Mouse (Mus musculus): ENCODE measurements around the gene Sun1.

Sun1 gene

GRCm38 (mm10) chr5:139208183-139208582 is 7.7 kb downstream of the Sun1 start:
- DNase-seq (ENCODE audit: low spot score in 2 of 2) = no peak

DNA sequence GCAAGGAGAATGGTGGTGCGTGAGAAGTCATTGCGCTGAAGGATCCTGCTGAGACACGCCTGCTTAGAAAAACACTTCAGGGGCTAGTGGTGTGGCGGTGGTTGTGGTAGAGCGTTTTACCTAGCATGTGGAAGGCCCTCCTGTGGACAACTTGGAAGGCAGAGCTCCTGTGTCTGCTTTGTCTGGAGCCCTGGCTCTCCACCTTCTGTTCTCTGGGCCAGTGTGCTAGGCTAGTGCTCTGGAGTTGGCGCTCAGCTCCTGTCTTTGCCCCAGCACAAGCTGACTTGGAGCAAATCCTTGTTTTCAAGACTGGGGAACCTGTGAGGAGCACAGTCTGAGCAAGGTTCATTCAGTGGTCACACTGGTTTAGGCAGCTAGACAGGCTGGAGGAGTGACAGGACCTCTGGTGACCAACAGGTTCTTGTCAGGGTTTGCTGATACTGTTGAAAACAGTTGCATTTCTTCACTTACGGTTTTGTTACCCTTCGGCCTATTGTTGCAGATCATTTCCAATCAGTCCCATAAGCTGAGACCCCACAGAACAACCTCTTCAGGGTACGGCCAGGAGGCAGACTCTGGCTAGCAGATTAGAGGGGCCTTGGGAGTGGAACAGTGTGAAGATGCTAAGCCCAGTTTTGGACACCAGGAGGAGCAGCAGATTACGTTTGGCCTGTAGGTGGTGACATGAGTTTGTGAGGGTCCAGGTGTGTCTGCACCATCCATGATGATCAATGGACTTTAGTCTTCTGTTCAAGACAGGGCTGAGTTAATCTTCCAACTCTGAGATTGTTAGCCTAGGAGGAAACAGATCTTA is 8.6 kb downstream of the Sun1 start:
- DNase-seq (ENCODE audit: low spot score in 2 of 2) = no peak

DNA sequence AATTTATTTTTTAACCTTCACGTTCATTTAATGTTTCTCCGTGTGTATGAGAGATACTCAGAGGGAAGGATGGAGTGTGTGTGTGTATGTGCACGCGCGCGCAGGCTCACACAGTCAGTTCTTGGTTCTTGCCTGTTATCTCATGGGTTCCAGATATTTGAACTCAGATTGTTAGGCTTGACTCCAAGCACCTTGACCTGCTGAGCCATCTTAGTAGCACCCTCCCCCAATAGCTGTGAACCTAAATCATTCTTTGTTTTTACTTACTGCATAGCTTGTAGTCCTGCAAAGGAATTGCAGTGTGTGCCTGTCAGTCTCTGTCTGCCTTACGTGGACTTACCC is 9.2 kb downstream of the Sun1 start:
- DNase-seq (ENCODE audit: low spot score in 2 of 2) = no peak

GRCm38 (mm10) chr5:139211737-139212385 is 11.4 kb downstream of the Sun1 start:
- DNase-seq (ENCODE audit: low spot score in 2 of 2) = no peak

GRCm38 (mm10) chr5:139214298-139214697 is 13.9 kb downstream of the Sun1 start:
- no peak for DNase-seq (ENCODE audit: low spot score in 2 of 2)

GRCm38 (mm10) chr5:139215184-139215583 is 14.7 kb downstream of the Sun1 start:
- DNase-seq (ENCODE audit: low spot score in 2 of 2) = no peak

GRCm38 (mm10) chr5:139216121-139216520 is 15.7 kb downstream of the Sun1 start:
- DNase-seq (ENCODE audit: low spot score in 2 of 2) = no peak

- no peak for DNase-seq (ENCODE audit: low spot score in 2 of 2)
Measured at GRCm38 (mm10) chr5:139216774-139217173, 16.3 kb downstream of the Sun1 start.

DNA sequence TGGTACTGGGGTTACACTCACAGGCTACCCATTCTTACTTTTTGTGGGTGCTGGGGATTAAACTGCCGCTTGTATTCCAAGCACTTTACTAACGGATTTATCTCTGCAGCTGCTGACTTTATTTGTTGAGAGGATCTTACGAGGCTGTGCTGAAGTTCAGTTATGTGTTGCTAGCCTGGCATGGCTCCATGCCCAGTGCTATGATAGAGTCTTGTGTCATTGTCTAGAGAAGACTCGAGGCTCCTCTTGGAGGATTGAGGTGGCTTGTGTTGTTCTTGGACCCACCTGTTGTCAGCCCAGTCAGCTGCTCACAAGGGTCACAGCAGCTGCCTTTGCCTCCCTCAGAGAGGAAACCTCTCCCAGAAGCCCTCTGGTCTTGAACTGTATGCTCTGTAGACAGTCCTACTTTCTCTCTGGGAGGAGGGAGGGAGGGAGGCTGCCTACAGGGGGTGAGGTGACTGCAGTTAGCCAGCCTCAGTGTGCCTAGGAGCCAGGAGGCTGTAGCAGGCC is 19.6 kb downstream of the Sun1 start:
- no peak for DNase-seq (ENCODE audit: low spot score in 2 of 2)

GRCm38 (mm10) chr5:139220610-139221009 is 20.2 kb downstream of the Sun1 start:
- DNase-seq (ENCODE audit: low spot score in 2 of 2) = no peak

DNA sequence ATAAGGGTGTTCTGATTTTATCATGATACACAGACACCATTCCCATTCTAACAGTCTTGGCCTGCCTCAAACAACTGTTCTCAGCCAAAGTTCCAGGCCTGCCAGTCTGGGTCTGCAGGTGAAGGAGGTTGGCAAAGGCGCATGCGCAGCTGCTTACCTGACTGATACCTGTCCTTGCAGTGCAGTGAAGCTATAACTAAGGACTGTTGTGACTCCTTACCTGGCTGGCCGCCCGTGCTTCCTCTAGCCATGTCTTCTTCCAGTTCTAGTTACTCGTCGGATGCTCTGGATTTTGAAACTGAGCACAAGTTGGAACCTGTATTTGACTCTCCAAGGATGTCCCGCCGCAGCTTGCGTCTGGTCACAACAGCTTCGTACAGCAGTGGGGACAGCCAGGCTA is 22.9 kb downstream of the Sun1 start:
- DNase-seq (ENCODE audit: low spot score in 2 of 2) = no peak

DNA sequence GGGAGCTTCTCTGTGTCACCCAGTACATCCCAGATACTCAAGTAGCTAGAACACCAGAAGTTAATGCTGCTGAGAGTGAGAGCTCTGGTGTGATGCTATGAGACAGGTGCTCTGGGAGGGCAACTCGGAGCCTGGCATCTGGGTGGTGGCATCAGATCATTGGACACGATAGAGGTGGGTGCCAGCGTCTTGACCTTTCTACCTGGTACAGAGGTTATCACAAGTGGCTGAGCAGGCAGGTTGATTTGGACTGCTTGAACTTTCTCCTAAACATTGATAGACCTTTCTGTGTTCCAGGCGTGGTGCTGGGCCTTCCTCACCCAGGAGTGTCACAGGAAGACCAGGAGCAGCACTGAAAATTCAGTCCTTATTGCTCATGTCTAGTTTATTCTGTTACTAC is 26.8 kb downstream of the Sun1 start:
- no peak for DNase-seq (ENCODE audit: low spot score in 2 of 2)

DNA sequence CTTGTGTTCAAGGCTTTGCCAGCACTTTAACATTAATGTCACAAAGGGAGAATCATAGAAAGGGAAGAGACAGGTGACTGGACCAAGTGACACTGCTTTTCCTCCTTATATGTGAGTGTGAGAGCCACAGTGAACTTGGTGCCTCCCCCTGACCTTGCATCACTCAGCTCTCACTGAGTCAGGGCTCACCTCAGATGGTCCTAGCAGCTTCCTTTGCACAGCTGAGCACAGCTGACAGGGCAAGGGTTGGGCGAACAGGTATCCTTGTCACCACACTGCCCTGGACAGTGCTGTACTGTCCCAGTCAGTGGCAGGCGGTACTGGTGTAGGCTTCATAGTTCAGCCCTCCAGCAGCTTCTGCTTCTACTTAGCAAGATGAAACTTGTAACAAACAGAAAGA is 27.2 kb downstream of the Sun1 start:
- DNase-seq (ENCODE audit: low spot score in 2 of 2) = no peak

- no peak for DNase-seq (ENCODE audit: low spot score in 2 of 2)
Measured at GRCm38 (mm10) chr5:139228318-139228717, 27.9 kb downstream of the Sun1 start.

GRCm38 (mm10) chr5:139229716-139230115 is 29.3 kb downstream of the Sun1 start:
- no peak for DNase-seq (ENCODE audit: low spot score in 2 of 2)

DNA sequence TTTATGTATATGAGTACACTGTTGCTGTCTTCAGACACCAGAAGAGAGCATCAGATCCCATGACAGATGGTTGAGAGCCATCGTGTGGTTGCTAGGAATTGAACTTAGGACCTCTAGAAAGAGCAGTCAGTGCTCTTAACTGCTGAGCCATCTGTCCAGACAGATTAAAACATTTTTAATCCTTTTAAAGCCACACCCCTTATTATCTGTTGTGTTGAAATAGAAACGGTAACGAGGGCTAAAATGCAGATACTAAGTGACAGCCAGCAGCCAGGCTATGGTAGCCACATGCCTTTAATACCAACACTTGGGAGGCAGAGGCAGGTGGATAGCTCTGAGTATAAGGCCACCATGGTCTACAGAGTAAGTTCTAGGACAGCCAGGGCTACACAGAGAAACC is 31.6 kb downstream of the Sun1 start:
- no peak for DNase-seq (ENCODE audit: low spot score in 2 of 2)

GRCm38 (mm10) chr5:139234423-139234822 is 34.0 kb downstream of the Sun1 start:
- no peak for DNase-seq (ENCODE audit: low spot score in 2 of 2)

DNA sequence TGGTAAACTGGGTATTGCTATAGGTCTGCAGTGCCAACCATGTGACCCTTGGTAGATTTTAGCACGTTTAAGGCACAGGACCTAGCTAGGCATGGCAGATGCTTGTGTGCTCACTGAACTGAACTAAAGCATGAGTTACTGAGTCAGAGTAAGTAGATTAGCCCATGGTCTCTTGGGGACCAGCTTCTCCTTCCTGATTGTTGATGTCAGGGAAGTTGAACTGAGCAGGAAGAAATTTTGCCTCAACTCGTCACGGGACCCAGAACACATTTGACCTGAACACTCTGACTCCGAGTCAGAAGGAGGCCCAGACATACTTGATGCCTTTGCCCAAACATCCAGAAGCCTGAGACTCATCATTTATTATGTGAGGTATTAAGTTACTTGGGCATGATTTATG is 37.0 kb downstream of the Sun1 start:
- no peak for DNase-seq (ENCODE audit: low spot score in 2 of 2)

GRCm38 (mm10) chr5:139241022-139241761 is 40.8 kb downstream of the Sun1 start:
- DNase-seq (ENCODE audit: low spot score in 2 of 2) = no peak

DNA sequence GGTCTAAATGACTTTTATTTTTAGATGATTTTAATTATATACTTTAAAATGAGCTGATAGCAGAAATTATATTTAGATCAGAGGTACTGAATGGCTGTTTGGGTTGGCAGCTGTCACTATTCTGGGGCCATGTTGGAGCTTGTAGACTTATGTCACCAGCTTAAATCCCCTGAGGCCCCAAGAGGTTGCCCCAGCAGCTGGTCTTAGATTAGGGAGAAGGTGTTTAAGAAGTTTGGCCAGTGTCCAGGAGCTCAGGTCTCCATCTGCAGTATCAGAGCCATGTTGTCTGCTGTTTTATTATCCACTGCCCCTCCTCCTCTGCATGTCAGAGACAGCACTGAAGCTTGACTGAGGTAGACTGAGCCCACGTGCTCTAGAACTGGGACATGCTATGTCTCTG is 42.9 kb downstream of the Sun1 start:
- DNase-seq (ENCODE audit: low spot score in 2 of 2) = no peak

DNA sequence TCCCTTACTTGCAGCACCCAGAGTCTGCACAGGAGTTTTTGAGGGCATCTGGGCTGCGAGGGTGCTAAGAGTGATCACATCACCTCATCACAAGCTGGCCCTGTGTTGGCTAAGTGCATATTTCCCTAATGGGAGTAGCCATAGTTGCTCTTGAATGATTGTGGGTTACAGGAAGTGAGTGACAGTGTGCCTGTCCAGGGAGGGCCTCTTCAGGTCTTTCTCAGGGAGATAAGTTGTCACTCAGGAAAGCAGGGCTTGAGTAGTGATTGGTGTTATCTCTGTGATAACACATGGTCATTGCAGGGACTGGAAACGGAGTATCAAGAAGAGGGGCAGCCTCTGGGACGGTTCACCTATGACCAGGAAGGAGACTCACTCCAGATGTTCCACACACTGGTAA is 47.3 kb downstream of the Sun1 start:
- DNase-seq (ENCODE audit: low spot score in 2 of 2) = no peak

DNA sequence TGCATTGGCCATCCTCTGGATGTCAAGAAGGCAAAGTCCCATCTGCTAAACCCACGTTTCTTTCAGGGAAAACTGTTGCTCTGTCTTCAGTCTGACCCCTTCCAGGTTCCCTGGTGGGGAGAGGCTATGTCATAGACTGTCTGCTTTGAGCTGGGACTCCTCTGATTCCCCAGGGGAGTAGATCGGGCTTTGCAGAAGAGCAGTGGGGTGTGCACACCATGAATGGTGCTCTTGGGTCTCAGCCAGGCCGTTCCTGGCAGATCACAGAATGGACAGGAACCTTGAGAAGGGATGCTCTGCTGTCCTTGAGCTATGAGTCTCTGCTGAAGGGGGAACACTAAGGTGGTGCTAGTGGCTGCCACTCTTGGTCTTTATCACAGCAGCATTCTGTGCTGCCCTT is 48.4 kb downstream of the Sun1 start:
- DNase-seq (ENCODE audit: low spot score in 2 of 2) = no peak

GRCm38 (mm10) chr5:139251279-139251678 is 50.8 kb downstream of the Sun1 start:
- no peak for DNase-seq (ENCODE audit: low spot score in 2 of 2)

Measured in urinary bladder, postnatal 4 days (tissue).